Mouse (Mus musculus) limb, embryonic 15.5 days (tissue): ENCODE data around the gene Atp5h. TPM values are rescaled to one million over a fixed set of nuclear protein-coding genes. Genes with fewer than 3 reads are reported as not detected.
"Not testable (repeated sequence)": the region's sequence is repeated elsewhere in the genome, so short reads cannot be mapped to it uniquely, and the experiment has no call there.

ENCODE experiments used
- ATAC-seq: fragments of 200-750 bp; cut with Nextera tagmentation; 2 replicates; pipeline ENCODE4 v1.8.0; 2017; ENCODE audit warnings: low read depth, moderate TSS enrichment; ENCODE audit not compliant: insufficient number of reproducible peaks, low FRiP score, low TSS enrichment
- H3K27ac ChIP-seq: fragments of 300-500 bp; sonication (generic); 2 replicates; pipeline ENCODE4 v1.5.1; 2015; ENCODE audit warnings: moderate library complexity, mild to moderate bottlenecking, inconsistent platforms
- H3K27me3 ChIP-seq: fragments of 300-500 bp; sonication (generic); 2 replicates; pipeline ENCODE4 v1.6.1; 2015; ENCODE audit warnings: inconsistent platforms
- H3K36me3 ChIP-seq: fragments of 300-500 bp; sonication (generic); 2 replicates; pipeline ENCODE4 v1.6.1; 2015; ENCODE audit warnings: inconsistent platforms
- H3K4me1 ChIP-seq: fragments of 300-500 bp; sonication (generic); 2 replicates; pipeline ENCODE4 v1.6.1; 2015; ENCODE audit warnings: inconsistent platforms
- H3K4me2 ChIP-seq: fragments of 300-500 bp; sonication (generic); 2 replicates; pipeline ENCODE4 v1.6.1; 2015; ENCODE audit warnings: mild to moderate bottlenecking, inconsistent platforms
- H3K4me3 ChIP-seq: fragments of 300-500 bp; sonication (generic); 2 replicates; pipeline ENCODE4 v1.5.1; 2015; ENCODE audit warnings: mild to moderate bottlenecking, inconsistent platforms
- H3K9ac ChIP-seq: fragments of 300-500 bp; sonication (generic); 2 replicates; pipeline ENCODE4 v1.6.1; 2015; ENCODE audit warnings: inconsistent platforms
- H3K9me3 ChIP-seq: fragments of 300-500 bp; sonication (generic); 2 replicates; pipeline ENCODE4 v1.6.1; 2016; ENCODE audit warnings: inconsistent platforms
- WGBS: fragments of 180-500 bp; shearing (Covaris S2); methylation state at CpG from one replicate; pipeline ENCODE4 v1.1.7; 2015; 5-methylcytosine and 5-hydroxymethylcytosine counted together
- polyA plus RNA-seq: library from polyadenylated mRNA; unstranded; fragments of >200 nt; fragmentation: Nextera tagmentation; extraction: Ambion mirVana; gene quantifications from 2 replicates; pipeline ENCODE4 v1.2.1, GENCODE M21; 2015

Gene Atp5h
- polyA plus RNA-seq, 1 experiment from 2014 or later: 816 TPM

DNA sequence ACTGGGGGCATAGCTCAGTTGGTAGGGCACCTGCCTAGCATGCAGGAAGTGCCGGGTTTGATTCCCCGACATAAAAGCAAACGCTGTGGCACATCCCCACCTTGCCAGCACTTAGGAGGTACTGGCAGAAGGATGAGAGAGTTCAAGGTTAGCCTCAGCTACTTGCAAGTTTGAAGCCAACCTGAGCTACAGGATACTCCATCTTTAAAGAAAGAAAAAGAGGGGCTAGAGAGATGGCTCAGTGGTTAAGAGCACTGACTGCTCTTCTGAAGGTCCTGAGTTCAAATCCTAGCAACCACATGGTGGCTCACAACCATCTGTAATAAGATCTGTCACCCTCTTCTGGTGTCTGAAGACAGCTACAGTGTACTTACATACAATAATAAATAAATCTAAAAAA, 32.9 kb downstream of the Atp5h start:
- H3K27ac ChIP-seq, H3K4me2 ChIP-seq, H3K9ac ChIP-seq, ATAC-seq, H3K4me3 ChIP-seq, H3K9me3 ChIP-seq, H3K27me3 ChIP-seq: not testable (repeated sequence)
- WGBS: 76% methylated on average over 3 of the region's 3 CpGs
- H3K36me3 ChIP-seq: peaks cover 17% of the 10 kb centered on the region
- H3K4me1 ChIP-seq: peaks cover 36% of the 10 kb centered on the region

DNA sequence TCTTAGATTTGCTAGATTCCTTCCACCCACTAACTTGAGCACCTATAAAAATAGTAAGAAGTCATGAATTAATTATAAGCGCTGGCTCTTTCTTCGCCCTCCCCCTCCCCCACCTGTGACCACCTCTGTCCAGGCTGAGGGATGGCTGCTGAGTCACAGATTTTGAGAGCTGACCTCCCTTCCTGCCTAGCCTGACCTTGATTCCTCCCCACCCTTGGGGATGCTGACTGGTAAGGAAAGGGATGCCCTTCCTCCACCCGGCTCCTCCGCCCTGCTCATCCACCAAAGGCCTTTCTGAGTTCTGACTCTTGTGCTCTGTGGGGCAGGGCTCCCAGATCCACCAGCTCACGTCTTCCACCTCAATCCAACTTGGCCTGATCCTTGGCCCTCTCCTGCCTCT, 35.2 kb downstream of the Atp5h start:
- no peak overlapping the region for H3K27ac ChIP-seq
- H3K9ac ChIP-seq: no peak overlapping the region

DNA sequence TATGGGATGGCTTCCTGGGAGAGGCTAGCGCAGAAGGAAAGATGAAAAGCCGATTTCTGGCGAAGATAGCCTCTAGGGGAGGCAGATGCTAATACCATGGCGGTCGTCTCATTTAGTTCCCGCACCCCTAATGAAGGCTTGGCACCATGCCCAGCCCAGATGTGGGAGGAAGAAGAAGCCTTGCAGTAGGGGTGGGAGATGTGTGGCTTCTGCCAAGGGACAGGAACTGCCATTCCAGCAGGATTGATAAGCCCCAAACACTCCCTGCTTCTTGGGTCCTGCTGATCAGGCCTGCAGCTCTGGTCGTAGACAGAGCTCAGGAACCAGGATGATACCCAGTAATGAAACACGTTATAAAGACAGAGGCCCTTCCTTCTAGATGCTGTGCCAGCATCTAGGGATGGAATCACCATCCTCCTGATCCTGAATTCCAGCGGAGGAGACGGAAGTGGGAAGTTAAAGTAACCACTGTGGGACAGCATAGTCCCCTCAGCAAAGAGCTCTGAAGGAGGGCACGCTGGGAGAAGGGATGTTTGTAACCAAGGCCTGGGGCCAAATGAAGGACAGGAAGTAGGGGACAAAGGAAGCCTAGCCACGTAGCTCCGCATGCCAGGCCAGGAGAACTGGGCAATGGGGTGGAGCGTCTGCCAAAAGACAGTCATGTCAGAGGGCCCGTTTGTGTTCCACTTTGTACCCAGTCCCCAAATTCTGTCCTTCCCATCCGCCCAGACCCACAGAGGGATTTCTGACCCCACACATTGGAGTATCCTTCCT, 35.9 kb downstream of the Atp5h start:
- no peak overlapping the region for H3K9ac ChIP-seq
- no peaks in the 10 kb centered on the region for H3K27me3 ChIP-seq
- peak overlapping the region; percentile 81 for H3K4me2 ChIP-seq
- 42% methylated on average over 16 of the region's 16 CpGs for WGBS
- H3K4me1 ChIP-seq: peaks cover 40% of the 10 kb centered on the region
- ATAC-seq: no peak
- no peak overlapping the region for H3K27ac ChIP-seq
- H3K36me3 ChIP-seq: no peaks in the 10 kb centered on the region
- peak overlapping the region; percentile 84; the same call in 1 of the 2 replicates for H3K4me3 ChIP-seq
- no peaks in the 10 kb centered on the region for H3K9me3 ChIP-seq

More for the DNA sequence above, 35.2 kb downstream of the Atp5h start:
- Histone ChIP-seq H3K9me3 (no peaks in the 10 kb centered on the region), H3K4me2 (no peak overlapping the region), H3K4me3 (no peak overlapping the region), H3K36me3 (no peaks in the 10 kb centered on the region), H3K4me1 (peaks cover 40% of the 10 kb centered on the region), H3K27me3 (no peaks in the 10 kb centered on the region)
- no peak for ATAC-seq
- 72% methylated on average over 5 of the region's 5 CpGs for WGBS

DNA sequence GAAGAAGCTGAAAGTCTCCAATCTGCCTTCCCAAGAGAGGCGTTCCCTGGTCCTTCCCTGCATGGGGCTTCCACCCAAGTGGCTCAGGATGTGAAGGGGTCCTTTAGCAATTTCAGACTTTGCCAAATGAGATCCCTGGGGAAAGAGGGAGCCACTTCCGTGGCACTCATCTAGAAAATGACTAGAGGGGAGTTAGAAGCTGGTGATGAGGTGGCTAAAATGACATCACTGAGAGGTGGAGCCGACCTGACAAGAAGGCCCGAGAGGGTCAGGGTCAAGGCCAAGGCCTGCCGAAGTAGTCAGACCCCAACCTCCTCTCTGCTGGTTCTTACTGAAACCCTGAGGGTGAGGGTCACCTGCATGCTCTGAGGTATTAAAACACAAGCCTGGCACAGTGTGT, 36.9 kb downstream of the Atp5h start:
- Histone ChIP-seq H3K9me3 (no peaks in the 10 kb centered on the region), H3K4me2 (peak overlapping the region; percentile 81), H3K27me3 (no peaks in the 10 kb centered on the region), H3K27ac (peak overlapping the region; percentile 88; the same call in 1 of the 2 replicates), H3K36me3 (no peaks in the 10 kb centered on the region), H3K4me1 (peaks cover 40% of the 10 kb centered on the region), H3K9ac (0 out of 2 replicates have a peak overlapping the region, but pooled peaks have one; percentile 1), H3K4me3 (peak overlapping the region; percentile 84)
- 19% methylated on average over 5 of the region's 5 CpGs for WGBS
- no peak for ATAC-seq

DNA sequence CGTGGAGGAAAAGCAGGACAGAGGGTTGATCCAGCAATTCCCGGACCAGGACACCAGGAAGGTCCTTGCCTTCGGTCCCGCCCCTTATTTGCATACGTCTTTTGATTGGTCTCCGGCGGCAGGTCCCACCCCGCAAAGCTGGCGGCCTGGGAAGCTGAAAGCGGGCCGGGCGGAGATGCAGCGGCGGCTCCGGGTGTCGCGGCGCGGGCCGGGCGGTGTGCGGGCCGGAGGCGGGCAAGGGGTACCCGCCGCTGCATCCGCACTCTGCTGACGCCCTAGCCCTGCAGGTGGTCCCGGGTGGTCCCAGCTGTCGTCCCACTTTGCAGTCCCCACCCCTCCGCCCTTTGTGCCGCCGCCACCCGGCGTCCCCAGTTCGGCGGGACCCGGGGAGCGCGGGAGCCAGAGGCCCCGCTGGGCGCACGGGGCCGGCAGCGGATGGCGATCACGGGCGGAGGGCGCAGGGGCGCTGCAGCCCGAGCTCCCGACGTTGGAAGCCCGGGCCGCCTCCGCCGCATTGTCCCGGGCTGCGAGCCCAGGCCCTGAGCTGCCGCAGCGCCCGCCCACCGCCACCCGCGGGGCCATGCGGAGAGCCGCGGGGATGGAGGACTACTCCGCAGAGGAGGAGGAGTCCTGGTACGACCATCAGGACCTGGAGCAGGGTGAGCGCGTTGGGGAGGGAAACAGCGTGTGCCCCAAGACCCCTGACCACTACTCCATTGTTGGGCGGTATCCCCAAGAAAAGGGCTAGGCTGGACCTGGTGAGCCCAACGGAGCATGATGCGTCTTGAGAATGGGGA, 37.8 kb downstream of the Atp5h start, which contains the start of gene Cdr2l:
Gene Cdr2l (plus strand): TSS at position 174 of the 797 bp plus-strand sequence.
- Histone ChIP-seq H3K36me3 (no peaks in the 10 kb centered on the region), H3K4me3 (peak within 1 kb of the TSS; percentile 84), H3K4me2 (peak within 1 kb of the TSS; percentile 81), H3K9me3 (no peaks in the 10 kb centered on the region), H3K27me3 (no peaks in the 10 kb centered on the region), H3K4me1 (peaks cover 40% of the 10 kb centered on the region), H3K9ac (peak within 1 kb of the TSS; percentile 79), H3K27ac (peak within 1 kb of the TSS; percentile 88)
- under 1% methylated on average over 74 of the region's 76 CpGs for WGBS
- ATAC-seq: peak; percentile 83

DNA sequence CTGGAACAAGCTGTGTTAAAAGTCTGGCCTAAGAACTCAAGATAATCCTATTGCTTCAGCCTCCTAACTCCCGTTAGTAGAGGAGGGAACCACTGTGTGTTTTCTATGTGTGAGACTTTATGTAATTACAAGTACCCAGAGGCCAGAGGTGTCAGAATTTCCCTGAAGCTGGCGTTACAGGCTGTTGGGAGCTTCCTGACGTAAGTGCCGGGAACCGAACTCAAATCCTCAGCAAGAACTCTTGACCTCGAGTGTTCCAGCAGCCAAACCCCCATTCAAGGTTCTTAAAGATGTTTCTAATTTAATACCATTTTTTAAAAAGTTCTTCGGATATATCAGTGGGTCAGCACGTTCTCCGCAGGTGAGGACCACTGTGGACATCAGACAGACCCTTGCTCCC, 38.5 kb downstream of the Atp5h start:
- Histone ChIP-seq H3K4me3 (peak overlapping the region; percentile 84), H3K4me1 (peaks cover 40% of the 10 kb centered on the region), H3K4me2 (peak overlapping the region; percentile 81), H3K9me3 (no peaks in the 10 kb centered on the region), H3K27ac (peak overlapping the region; percentile 22), H3K36me3 (no peaks in the 10 kb centered on the region), H3K9ac (no peak overlapping the region), H3K27me3 (no peaks in the 10 kb centered on the region)
- 9% methylated on average over 9 of the region's 9 CpGs for WGBS
- ATAC-seq: no peak

DNA sequence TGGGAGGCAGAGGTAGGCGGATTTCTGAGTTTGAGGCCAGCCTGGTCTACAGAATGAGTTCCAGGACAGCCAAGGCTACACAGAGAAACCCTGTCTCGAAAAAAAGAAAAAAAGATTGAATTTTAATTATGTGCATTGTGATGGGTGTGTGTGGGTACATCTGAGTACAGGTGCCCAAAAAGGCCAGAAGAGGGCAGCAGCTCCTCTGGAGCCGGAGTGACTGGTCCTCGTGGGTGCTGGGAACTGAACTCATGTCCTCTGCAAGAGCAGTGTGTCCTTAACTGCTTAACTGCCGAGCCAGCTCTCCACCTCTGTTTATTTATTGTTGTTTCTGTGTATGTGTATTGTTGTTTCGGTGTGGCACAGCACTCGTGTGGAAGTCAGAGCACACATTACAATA, 41.9 kb downstream of the Atp5h start:
- peaks cover 34% of the 10 kb centered on the region for H3K27me3 ChIP-seq
- no peaks in the 10 kb centered on the region for H3K36me3 ChIP-seq
- WGBS: 82% methylated on average over 7 of the region's 7 CpGs
- peaks cover 23% of the 10 kb centered on the region for H3K4me1 ChIP-seq
- H3K4me2 ChIP-seq: no peak overlapping the region
- H3K9ac ChIP-seq: no peak overlapping the region
- no peak overlapping the region for H3K27ac ChIP-seq
- no peak overlapping the region for H3K4me3 ChIP-seq
- no peaks in the 10 kb centered on the region for H3K9me3 ChIP-seq
- no peak for ATAC-seq

DNA sequence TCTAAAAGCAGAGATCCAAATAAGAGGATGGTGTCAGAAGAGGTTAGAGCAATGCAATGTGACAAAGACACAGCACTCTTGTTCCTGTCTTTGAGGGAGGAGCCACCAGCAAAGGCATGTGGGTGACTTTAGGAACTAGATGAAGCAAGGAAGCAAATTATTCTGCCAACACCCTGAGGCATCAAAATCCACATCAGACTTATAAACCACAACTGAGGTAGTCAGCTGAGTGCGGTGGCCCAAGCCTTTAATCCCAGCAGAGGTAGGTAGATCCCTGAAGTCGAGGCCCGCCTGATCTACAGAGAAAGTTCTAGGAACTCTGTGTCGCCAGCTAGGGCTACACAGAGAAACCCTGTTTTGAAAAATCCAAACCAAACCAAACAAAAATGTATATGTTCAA, 42.5 kb downstream of the Atp5h start:
- Histone ChIP-seq H3K27ac (no peak overlapping the region), H3K9ac (no peak overlapping the region), H3K27me3 (peaks cover 38% of the 10 kb centered on the region), H3K4me1 (peaks cover 17% of the 10 kb centered on the region), H3K4me2 (no peak overlapping the region), H3K9me3 (no peaks in the 10 kb centered on the region), H3K36me3 (no peaks in the 10 kb centered on the region), H3K4me3 (no peak overlapping the region)
- ATAC-seq: no peak
- WGBS: 80% methylated on average over 4 of the region's 4 CpGs

DNA sequence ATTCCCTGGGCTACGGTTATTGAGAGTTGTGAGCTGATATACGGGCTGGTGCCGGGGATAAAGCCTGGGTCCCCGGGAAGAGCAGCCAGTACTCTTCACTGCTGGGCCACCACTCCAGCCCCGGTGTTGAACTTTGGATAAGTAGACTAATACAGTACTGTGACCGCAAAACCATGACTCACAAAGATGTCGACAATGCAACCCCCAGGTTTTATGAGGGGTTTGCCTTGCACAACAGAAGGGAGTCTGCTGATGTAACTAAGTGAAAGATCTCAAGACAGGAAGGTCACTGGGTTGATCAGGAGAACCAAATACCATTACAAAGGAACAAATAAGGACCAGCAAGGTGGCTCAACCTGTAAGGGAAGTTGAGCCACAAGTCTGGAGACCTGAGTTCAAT, 43.0 kb downstream of the Atp5h start:
- WGBS: 52% methylated on average over 7 of the region's 7 CpGs
- ATAC-seq: no peak
- H3K27me3 ChIP-seq: peaks cover 42% of the 10 kb centered on the region

DNA sequence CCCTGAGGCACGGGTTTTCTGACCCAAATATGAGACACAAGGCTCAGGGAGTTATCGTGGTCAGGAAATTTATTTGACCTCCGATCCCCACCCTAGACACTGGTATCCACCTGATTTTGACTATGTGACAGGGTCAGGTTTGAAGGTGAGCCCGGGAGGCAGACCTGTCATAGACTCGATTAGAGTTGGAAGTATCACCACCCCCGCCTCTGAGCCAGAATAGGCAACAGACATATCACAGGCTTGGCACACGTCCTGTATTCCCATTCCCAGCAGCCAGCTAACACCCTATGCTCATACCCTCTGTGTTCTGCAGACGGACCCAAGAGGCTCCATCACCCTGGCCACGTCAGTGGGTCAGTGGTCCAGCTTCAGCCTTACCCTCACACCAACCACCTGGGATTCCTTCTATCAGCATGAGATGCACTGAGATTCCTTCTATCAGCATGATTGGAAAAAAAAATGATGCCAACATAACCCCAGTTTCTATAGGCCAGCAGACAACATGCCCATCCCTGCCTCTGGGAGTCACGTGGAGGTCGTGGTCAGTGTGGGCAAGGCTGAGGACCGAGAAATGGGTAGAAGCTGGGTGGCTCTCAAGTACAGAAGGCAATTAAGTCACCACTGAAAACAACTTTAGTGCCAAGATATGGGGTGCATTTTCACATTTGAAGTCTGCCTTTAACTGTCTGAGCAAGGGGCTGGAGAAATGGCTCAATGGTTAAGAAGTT, 44.9 kb downstream of the Atp5h start:
- Histone ChIP-seq H3K27me3 (peaks cover 61% of the 10 kb centered on the region), H3K27ac (no peak overlapping the region), H3K36me3 (no peaks in the 10 kb centered on the region), H3K4me3 (peak overlapping the region; percentile 35; the same call in 1 of the 2 replicates), H3K4me2 (peak overlapping the region; percentile 63), H3K4me1 (peaks cover 9% of the 10 kb centered on the region), H3K9me3 (no peaks in the 10 kb centered on the region), H3K9ac (no peak overlapping the region)
- WGBS: 61% methylated on average over 12 of the region's 12 CpGs
- ATAC-seq: no peak

More for the DNA sequence above, 43.0 kb downstream of the Atp5h start:
- no peak overlapping the region for H3K4me3 ChIP-seq
- no peaks in the 10 kb centered on the region for H3K36me3 ChIP-seq
- no peak overlapping the region for H3K9ac ChIP-seq
- no peak overlapping the region for H3K27ac ChIP-seq
- H3K4me1 ChIP-seq: peaks cover 12% of the 10 kb centered on the region
- H3K4me2 ChIP-seq: no peak overlapping the region
- no peaks in the 10 kb centered on the region for H3K9me3 ChIP-seq

DNA sequence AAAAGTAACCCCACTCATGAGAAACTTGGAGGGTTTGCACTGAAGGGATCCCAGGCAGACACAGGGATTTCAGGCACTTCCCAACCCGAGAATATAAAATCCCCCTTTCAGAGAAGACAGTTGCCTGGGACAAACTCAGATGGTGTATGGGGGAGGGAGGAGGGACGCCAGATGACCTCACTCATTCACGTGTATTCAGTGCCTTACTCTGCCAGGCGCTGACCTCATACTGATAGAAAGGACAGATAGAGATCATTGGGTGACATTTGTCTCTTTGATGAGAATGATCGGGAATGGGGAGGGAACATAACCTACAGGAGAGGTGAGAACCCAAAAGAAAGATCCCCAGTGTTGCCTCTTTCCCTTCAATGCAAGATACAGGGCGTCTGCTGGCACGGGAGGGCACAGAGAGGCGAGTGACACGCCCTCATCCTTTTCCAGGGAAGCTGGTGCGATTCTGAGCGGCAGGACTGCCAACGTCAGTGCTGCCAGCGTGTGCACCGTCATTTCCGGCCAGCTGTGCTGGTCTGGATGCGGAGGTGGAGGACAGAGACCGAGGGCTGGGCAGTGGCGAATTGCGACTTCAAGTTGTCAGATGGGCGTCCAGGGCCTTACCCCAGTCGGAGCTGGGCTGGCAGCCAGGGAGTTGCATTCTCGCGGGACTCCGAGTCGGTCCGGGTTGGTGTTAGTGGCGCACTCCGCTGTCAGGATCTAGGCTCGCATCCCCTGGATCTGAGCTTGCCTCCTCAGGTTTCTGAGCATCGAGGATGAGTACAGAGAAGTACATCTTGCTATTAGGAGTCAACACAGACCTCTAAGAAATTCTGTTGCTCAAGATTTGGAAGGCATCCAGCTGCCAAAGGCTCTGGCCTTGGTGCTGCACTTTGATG, 45.7 kb downstream of the Atp5h start:
- peaks cover 9% of the 10 kb centered on the region for H3K4me1 ChIP-seq
- peaks cover 69% of the 10 kb centered on the region for H3K27me3 ChIP-seq
- H3K36me3 ChIP-seq: no peaks in the 10 kb centered on the region
- peak overlapping the region; percentile 63 for H3K4me2 ChIP-seq
- H3K4me3 ChIP-seq: peak overlapping the region; percentile 35
- H3K9me3 ChIP-seq: no peaks in the 10 kb centered on the region
- 1% methylated on average over 30 of the region's 30 CpGs for WGBS
- no peak overlapping the region for H3K27ac ChIP-seq
- ATAC-seq: no peak
- H3K9ac ChIP-seq: peak overlapping the region; percentile 8; the same call in 1 of the 2 replicates
